Mouse (Mus musculus) frontal cortex, postnatal 10 days (tissue): ENCODE data around the gene Lpcat4.

Experiments used
- DNase-seq, 2 experiments: peaks; one replicate each; pipeline ENCODE4 v3.0.0; 2022; ENCODE audit warnings: low spot score in 2 of 2, mixed read lengths in 1 of 2

Lpcat4 gene

DNA sequence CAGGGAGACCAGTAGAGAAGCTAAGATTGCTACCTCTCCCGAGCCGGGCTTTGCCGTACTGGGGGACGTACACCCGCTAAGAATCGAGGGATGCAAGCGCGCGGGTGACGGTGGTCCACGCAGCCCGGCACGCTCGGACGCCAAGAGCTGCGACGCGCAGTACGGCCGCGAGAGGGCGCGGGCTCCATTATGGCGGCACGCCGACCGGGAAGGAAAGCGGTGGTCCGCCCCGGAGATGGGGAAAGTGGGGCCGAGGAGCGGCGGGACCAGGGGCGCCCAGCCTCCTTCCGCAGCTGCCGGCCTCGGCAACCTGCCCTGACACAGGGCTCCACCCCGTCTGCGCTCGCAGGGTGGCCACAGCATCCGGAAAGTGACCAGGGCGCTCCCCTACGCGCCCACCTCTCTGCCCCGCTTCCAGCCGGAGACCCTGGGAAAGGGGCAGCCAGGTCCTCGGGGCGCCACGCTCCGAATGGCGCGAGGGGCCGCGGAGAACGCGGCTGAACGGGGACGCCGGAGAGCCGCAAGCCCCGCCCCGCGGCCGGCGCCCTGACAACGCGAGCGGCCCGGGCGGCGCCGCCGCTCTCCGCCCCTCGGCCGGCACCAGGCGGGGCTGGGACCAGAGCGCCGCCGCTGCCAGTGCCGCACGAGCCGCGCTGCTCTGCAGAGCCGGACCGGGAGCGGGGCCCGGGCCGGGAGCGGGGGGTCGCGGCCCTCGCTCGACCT is at the start of gene Lpcat4:
Gene Lpcat4, plus strand, starts transcription at position 257 of the 723 bp plus-strand sequence.
- DNase-seq: peak; percentile 81 to 91

DNA sequence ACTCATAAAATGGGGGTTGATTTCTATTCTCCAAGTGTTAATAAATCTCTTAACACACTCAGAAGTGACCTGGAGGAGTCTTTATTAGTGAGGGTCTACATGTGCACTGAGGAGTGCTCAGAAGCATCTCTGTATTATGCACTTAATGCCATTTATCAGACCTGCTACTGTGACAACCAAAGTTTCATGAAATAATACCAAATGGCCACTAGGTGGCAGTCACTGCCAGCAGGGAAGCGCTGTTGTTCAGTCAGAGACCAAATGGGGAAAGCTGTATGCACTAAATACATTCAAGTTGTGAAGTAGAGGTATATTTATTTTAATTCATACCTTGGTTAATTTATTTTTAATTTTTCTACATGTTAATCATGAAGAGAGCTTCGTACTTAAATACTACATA is 42.4 kb upstream of the Lpcat4 start:
- peak in 1 of 2 experiments; percentile 25 for DNase-seq

GRCm38 (mm10) chr2:112203056-112203455 is 36.2 kb upstream of the Lpcat4 start:
- no peak for DNase-seq

- peak; percentile 64 to 71 for DNase-seq
These were observed 29.1 kb upstream of the Lpcat4 start for GRCm38 (mm10) chr2:112210142-112210541.

- DNase-seq: no peak
These were observed 28.6 kb upstream of the Lpcat4 start for GRCm38 (mm10) chr2:112210699-112211098.

GRCm38 (mm10) chr2:112215977-112216376 is 23.3 kb upstream of the Lpcat4 start:
- no peak for DNase-seq

- DNase-seq: no peak
These were observed 21.7 kb upstream of the Lpcat4 start for GRCm38 (mm10) chr2:112217614-112218013.

GRCm38 (mm10) chr2:112220880-112221279 is 18.4 kb upstream of the Lpcat4 start:
- DNase-seq: no peak

- no peak for DNase-seq
These were observed 16.7 kb upstream of the Lpcat4 start for GRCm38 (mm10) chr2:112222607-112223006.

DNA sequence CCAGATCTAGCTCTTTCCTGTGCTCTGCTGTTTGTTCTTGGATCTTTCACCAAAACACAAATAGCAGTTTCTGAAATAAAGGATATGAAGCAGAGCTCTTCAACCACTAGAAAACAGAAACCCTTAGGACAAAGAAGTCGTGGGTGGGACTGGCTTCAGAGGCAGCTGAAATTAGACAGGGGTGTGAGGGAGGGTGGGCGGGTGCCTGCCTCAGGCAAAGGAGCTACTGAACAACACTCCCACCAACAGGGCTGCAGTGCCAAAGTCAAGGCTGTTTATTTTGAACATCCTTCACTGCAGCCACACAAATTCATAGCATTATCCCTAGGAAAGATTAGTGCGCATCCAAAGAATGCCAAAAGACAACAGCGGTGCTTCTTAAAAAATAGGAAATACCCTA is 14.9 kb upstream of the Lpcat4 start:
- DNase-seq: no peak

DNA sequence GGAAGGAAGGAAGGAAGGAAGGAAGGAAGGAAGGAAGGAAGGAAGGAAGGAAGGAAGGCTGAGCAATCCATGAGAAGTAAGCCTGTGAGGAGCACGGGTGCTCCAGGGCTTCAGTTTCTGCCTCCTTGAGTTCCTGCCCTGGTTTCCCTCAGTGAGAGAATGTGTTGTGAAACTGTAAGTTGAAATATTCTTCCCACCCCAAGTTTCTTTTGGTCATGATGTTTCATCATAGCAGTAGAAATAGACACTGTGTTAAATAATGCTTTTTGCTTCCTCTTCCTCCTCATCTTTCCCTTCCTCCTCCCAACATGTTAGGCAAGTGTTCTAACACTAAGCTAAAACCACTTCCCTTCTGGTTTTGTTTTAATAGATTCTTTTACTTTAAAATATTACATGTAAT is 6.6 kb upstream of the Lpcat4 start:
- no peak for DNase-seq

DNA sequence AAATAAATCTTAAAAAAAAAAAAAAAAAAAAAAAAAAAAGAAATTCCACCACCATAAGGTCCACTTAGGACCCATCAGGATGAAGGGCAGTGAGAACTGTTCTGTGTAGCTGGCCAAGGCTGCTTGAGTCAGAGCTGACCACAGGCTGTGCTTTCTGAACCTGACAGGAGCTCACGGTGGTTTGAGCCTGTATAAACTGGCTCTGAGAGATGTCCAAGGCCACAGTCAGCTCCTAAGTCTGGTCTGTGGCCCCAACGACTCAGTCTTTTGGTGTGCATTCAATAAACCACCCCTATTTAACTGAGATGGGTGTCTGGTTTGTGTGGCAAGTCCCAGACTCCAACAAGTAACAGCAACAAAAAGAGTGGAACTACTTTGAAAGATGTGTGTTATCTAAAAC is 2.6 kb upstream of the Lpcat4 start:
- no peak for DNase-seq

- peak in 1 of 2 experiments; percentile 6 for DNase-seq
These were observed 1.3 kb upstream of the Lpcat4 start for GRCm38 (mm10) chr2:112238006-112238405.

DNA sequence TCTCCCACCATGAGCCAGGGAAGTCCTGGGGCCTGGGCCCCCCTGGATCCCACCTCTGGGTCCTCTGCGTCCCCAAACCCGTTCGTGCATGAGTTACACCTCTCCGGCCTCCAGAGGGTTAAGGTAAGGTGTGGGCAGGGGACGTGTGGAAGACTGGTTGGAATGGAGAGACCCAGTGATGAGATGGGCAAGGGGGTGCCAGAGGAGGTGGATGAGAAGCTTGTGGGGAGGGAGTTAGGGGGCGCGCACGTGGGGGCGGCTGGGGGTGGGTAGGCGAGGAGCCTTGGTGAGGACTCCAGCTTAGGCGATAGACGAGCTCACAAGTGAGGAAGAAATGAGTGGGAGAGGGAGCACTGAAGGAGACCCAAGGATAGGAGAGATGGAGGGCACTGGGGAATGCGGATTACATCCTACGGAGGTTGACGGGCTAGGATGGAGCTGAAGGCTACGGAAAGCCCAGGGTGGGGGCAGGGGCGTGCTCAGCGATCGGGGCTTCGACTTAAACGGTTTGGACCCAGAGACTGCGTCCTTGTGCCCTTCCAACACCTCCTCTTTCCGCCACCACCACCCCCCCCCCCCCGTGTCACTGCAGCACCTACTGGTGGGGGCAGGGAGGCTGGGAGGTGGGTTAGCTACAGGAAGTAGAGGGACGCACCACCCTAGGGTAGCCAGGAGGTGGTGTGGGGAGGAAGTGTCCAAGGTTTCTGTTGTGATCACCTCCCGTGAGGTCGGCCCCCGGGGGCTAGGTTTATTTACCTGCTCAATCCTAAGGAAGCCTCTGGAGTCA is 860 bp downstream of the Lpcat4 start:
- peak in 1 of 2 experiments; percentile 41 for DNase-seq

DNA sequence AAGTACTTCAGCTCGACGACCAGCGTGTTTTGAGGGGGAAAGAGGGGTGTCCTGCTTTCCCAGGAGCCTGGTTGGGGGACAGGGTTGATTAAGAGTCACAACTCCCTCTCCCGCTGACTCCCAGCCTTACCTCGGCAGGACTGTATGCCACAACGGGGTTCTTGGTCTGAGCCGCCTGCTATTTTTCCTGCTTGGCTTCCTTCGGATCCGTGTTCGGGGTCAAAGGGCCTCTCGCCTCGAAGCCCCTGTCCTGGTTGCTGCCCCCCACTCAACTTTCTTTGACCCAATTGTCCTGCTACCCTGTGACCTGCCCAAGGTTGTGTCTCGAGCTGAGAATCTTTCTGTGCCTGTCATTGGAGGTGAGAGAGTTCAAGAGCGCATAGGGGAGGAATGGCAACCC is 2.5 kb downstream of the Lpcat4 start:
- DNase-seq: peak in 1 of 2 experiments; percentile 8

GRCm38 (mm10) chr2:112245307-112245706 is 6.0 kb downstream of the Lpcat4 start:
- no peak for DNase-seq

DNA sequence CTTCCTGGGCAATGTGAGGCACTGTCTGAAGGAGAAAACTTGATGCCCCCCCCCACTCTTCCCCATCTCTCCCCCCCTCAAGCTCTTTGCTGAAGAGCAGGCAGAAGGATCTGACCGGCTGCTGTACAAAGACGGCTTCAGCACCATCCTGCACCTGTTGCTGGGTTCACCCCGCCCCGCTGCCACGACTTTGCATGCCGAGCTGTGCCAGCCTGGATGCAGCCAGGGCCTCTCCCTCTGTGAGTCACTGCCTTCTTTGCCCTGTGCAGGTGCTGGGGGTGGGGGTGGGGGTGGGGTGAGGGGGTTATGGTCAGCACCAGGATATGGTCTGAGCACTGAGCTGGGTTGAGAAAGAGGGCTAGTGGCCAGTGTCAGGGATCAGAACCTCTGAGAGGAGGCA is 6.9 kb downstream of the Lpcat4 start:
- no peak for DNase-seq

- DNase-seq: no peak
These were observed 8.1 kb downstream of the Lpcat4 start for GRCm38 (mm10) chr2:112247323-112247722.

DNA sequence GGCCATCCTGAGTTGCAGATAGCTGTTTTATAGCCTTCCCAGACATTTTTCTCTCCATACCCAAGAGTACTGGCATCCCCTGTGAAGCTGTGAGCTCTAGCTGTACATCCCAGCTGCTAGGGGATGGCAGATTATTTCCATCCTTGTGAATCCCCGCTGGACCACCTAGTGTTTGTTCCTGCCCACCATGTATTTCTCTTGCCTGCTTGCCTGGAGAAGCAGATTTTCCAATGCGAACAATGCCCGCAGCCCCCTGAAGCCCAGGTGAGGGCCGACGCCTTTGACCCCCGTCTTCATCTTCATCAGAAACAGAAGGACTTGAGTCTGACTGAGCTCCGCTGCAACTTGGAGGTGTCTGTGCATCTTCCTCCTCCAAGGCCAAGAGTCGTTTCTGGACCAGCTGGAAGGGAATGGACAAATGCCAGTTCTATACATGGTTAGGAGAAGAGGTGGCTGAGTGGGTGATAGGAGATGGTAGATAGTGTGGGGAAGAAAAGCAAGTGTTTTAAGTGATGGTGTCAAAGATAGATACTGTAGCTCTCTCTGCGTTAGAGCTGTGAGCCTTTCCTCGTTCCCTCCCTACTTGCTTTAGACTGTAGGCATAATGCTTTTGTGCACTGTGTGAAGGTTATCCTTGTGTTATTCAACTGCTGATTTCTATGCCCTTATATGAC is 10.6 kb downstream of the Lpcat4 start:
- DNase-seq: peak in 1 of 2 experiments; percentile 6

- DNase-seq: no peak
These were observed 15.6 kb downstream of the Lpcat4 start for GRCm38 (mm10) chr2:112254675-112255515.

DNA sequence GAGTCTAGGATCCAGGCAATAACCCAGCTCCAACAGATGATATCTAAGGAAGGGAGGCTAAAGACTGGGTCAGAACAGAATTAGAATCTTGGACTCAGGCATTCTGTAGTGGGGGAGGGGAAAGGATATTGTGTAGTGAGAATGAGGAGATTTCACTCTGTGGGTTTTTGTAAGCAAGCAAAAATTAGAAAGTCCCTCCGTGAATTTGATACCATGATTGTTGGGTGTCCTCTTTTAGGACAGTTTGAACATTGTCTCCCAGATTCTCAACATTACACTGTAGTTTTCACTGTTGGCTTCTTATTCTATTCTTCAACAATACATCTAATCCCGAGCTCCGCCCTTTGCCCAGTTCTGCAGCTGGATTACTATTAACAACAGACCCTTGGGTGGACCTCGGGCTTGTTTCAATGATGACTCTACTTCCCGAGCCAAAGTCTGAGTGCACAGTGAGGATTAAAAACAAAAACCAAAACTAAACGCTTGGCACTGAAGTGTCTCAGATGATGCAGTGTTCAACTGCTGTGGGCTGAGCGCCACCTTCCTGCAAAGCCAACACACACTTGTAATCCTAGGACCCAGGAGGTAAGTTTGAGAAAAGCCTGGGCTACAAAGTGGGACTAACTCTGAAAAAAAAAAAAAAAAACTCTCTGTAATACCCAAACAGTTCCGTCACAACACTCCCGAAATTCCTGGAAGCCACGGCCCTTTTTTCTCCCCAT is 20.1 kb downstream of the Lpcat4 start, which contains the start of gene Nutm1:
Gene Nutm1, minus strand, starts transcription at position 51 of the 722 bp plus-strand sequence.
- DNase-seq: peak in 1 of 2 experiments; percentile 3
